In genomic region chr16:96168837-96169236, GRCm38 (mm10) we compare ENCODE assay signal across 21 mouse cellular contexts. TPM values are rescaled to one million over a fixed set of nuclear protein-coding genes. Genes with fewer than 3 reads are reported as not detected.
DNase-seq lines count a peak whose midpoint lies in the region; ATAC-seq lines count a peak whose summit lies in the region.
"Had no signal": no experiment of that assay in that cellular context is flagged by ENCODE, and none has a peak within 500 bp of the region (broad histone marks: within the 10 kb centered on the region; RNA-seq: fewer than 3 reads in every experiment).

No protein-coding gene starts in this region.

- ATAC-seq in common myeloid progenitor, adult 5-6 weeks (replicated peaks; ENCODE audit: low read depth, poor library complexity, severe bottlenecking) = peak; percentile 79; the same call in 1 of the 2 replicates
- ATAC-seq in megakaryocyte progenitor cell, adult 5-6 weeks (replicated peaks; ENCODE audit: poor library complexity) = peak; percentile 42; the same call in 1 of the 2 replicates
- ATAC-seq in megakaryocyte-erythroid progenitor cell, adult 5-6 weeks (replicated peaks; ENCODE audit: low FRiP score, low TSS enrichment, poor library complexity, severe bottlenecking) = peak; percentile 72
- ATAC-seq: activated CD4-positive, CD25-positive, alpha-beta regulatory T cell, adult 4 months; CD4-positive, CD25-positive, alpha-beta regulatory T cell, adult 4 months; Patski had no signal

- DNase-seq in thymus, postnatal 14 days = no peak
- DNase-seq in thymus, postnatal 25 days = no peak
- no peak for DNase-seq in adrenal gland, postnatal 4 days (ENCODE audit: low spot score in 2 of 2)
- DNase-seq: adrenal gland, adult 2 months; adrenal gland, adult 8-10 months; adrenal gland, postnatal 10 days; adrenal gland, postnatal 14 days; adrenal gland, postnatal 25 days; adrenal gland, postnatal 36 days; B cell, adult 2 months; cerebellum, adult 11 months; cerebellum, adult 11-12 months; cerebellum, adult 18-20 months; cerebellum, adult 2 months had no signal

RNA-seq across cellular contexts. Expression of gene Lca5l, which starts 23.2 kb away (rescaled TPM):
- 0.18 TPM in 1 of 2 replicates, not detected in the other for total RNA-seq in common myeloid progenitor, adult 5-6 weeks (2017)
- total RNA-seq in megakaryocyte progenitor cell, adult 5-6 weeks (2015) = not detected in 2 replicates
- total RNA-seq in megakaryocyte progenitor cell, adult 5-6 weeks (2017) = 0.42 TPM in 1 of 2 replicates, not detected in the other
- not detected in 2 replicates for total RNA-seq in megakaryocyte-erythroid progenitor cell, adult 5-6 weeks (2014; fragmentation: Nextera tagmentation)
- total RNA-seq in megakaryocyte-erythroid progenitor cell, adult 5-6 weeks (2017) = not detected in 2 replicates
- 1 to 10 TPM; 3.2 to 4.4 TPM for total RNA-seq in adrenal gland, postnatal 4 days (2021)

RNA-seq across cellular contexts. Expression of gene Wrb, which starts 23.6 kb away (rescaled TPM):
- total RNA-seq in common myeloid progenitor, adult 5-6 weeks (2017) = 11.9 and 27.9 TPM in 2 replicates
- 10.5 and 13.3 TPM in 2 replicates for total RNA-seq in megakaryocyte progenitor cell, adult 5-6 weeks (2015)
- 16.2 and 20.1 TPM in 2 replicates for total RNA-seq in megakaryocyte progenitor cell, adult 5-6 weeks (2017)
- 14.2 and 16.5 TPM in 2 replicates for total RNA-seq in megakaryocyte-erythroid progenitor cell, adult 5-6 weeks (2014; fragmentation: Nextera tagmentation)
- 11.1 and 25.0 TPM in 2 replicates for total RNA-seq in megakaryocyte-erythroid progenitor cell, adult 5-6 weeks (2017)
- 10 to 100 TPM; 31.5 to 31.9 TPM for total RNA-seq in adrenal gland, postnatal 4 days (2021)

RNA-seq across cellular contexts. Expression of gene Sh3bgr, which starts 31.4 kb away (rescaled TPM):
- 0.82 TPM in 1 of 2 replicates, not detected in the other for total RNA-seq in common myeloid progenitor, adult 5-6 weeks (2017)
- 0.78 TPM in 1 of 2 replicates, not detected in the other for total RNA-seq in megakaryocyte progenitor cell, adult 5-6 weeks (2015)
- not detected in 2 replicates for total RNA-seq in megakaryocyte progenitor cell, adult 5-6 weeks (2017)
- 2.6 TPM in 1 of 2 replicates, not detected in the other for total RNA-seq in megakaryocyte-erythroid progenitor cell, adult 5-6 weeks (2014; fragmentation: Nextera tagmentation)
- not detected in 2 replicates for total RNA-seq in megakaryocyte-erythroid progenitor cell, adult 5-6 weeks (2017)
- 10 to 100 TPM in 1 of 2 experiments, 1 to 10 TPM in 1; 9.0 to 23.2 TPM for total RNA-seq in adrenal gland, postnatal 4 days (2021)
- total RNA-seq: G1E had no signal

RNA-seq across cellular contexts. Expression of gene Hmgn1, which starts 41.3 kb away (rescaled TPM):
- total RNA-seq in common myeloid progenitor, adult 5-6 weeks (2017) = 215 and 429 TPM in 2 replicates
- total RNA-seq in megakaryocyte progenitor cell, adult 5-6 weeks (2015) = 123 and 124 TPM in 2 replicates
- total RNA-seq in megakaryocyte progenitor cell, adult 5-6 weeks (2017) = 120 and 271 TPM in 2 replicates
- total RNA-seq in megakaryocyte-erythroid progenitor cell, adult 5-6 weeks (2014; fragmentation: Nextera tagmentation) = 204 and 213 TPM in 2 replicates
- total RNA-seq in megakaryocyte-erythroid progenitor cell, adult 5-6 weeks (2017) = 395 and 654 TPM in 2 replicates
- 100 to 1,000 TPM; 270 to 285 TPM for total RNA-seq in adrenal gland, postnatal 4 days (2021)
